Mouse (Mus musculus) stomach, postnatal 0 days (tissue): Measurements from ENCODE around the gene Lyar. TPM values are rescaled to one million over a fixed set of nuclear protein-coding genes. Genes with fewer than 3 reads are reported as not detected.
A peak's percentile ranks its signal among the peaks of the same experiment; 100 is the strongest.

Experiments used
- ATAC-seq: fragments of 200-750 bp; cut with Nextera tagmentation; 2 replicates; pipeline ENCODE4 v1.8.0; 2017; ENCODE audit not compliant: low FRiP score, low TSS enrichment
- DNase-seq: peaks from one replicate; pipeline ENCODE4 v3.0.0-alpha.2; 2016; ENCODE audit warnings: low spot score
- H3K27ac ChIP-seq: fragments of 300-500 bp; sonication (generic); replicated peaks from 2 replicates; pipeline ENCODE4 v1.5.1; 2014; ENCODE audit warnings: mild to moderate bottlenecking, control low read depth
- H3K27me3 ChIP-seq: fragments of 300-500 bp; sonication (generic); 2 replicates; pipeline ENCODE4 v1.6.1; 2014; ENCODE audit warnings: low read length; ENCODE audit not compliant: control insufficient read depth, insufficient read depth
- H3K36me3 ChIP-seq: fragments of 300-500 bp; sonication (generic); 2 replicates; pipeline ENCODE4 v1.6.1; 2014; ENCODE audit warnings: low read length, mixed read lengths; ENCODE audit not compliant: control insufficient read depth, insufficient read depth
- H3K4me1 ChIP-seq: fragments of 300-500 bp; sonication (generic); replicated peaks from 2 replicates; pipeline ENCODE4 v1.6.1; 2014; ENCODE audit warnings: antibody characterized with exemption; ENCODE audit not compliant: control insufficient read depth, insufficient read depth
- H3K4me2 ChIP-seq: fragments of 300-500 bp; sonication (generic); replicated peaks from 2 replicates; pipeline ENCODE4 v1.6.1; 2014; ENCODE audit warnings: low read depth, mild to moderate bottlenecking, control low read depth, moderate library complexity
- H3K4me3 ChIP-seq: fragments of 300-500 bp; sonication (generic); 2 replicates; pipeline ENCODE4 v1.5.1; 2014; ENCODE audit warnings: low read depth, low read length, control low read depth
- H3K9ac ChIP-seq: fragments of 300-500 bp; sonication (generic); 2 replicates; pipeline ENCODE4 v1.6.1; 2014; ENCODE audit warnings: mild to moderate bottlenecking, low read length, control low read depth, mixed read lengths
- H3K9me3 ChIP-seq: fragments of 300-500 bp; sonication (generic); 2 replicates; pipeline ENCODE4 v1.6.1; 2016; ENCODE audit warnings: low read length; ENCODE audit not compliant: control insufficient read depth
- CTCF ChIP-seq: IDR thresholded peaks from 2 replicates; pipeline ENCODE4 v1.5.1; 2016; ENCODE audit warnings: antibody characterized with exemption, low read depth, mild to moderate bottlenecking, moderate library complexity
- EP300 ChIP-seq: optimal IDR thresholded peaks from 2 replicates; pipeline ENCODE3; 2016; ENCODE audit warnings: antibody characterized with exemption
- WGBS: fragments of 180-500 bp; shearing (Covaris S2); extraction: QIAGEN DNeasy Blood & Tissue Kit; methylation state at CpG from one replicate; pipeline ENCODE4 v1.1.7; 2014; 5-methylcytosine and 5-hydroxymethylcytosine counted together
- polyA plus RNA-seq: library from polyadenylated mRNA; unstranded; fragments of >200 nt; fragmentation: Nextera tagmentation; extraction: Ambion mirVana; gene quantifications from 2 replicates; pipeline ENCODE4 v1.2.1, GENCODE M21; 2015

Lyar gene
- polyA plus RNA-seq, 1 experiment from 2014 or later = 50.1 TPM

DNA sequence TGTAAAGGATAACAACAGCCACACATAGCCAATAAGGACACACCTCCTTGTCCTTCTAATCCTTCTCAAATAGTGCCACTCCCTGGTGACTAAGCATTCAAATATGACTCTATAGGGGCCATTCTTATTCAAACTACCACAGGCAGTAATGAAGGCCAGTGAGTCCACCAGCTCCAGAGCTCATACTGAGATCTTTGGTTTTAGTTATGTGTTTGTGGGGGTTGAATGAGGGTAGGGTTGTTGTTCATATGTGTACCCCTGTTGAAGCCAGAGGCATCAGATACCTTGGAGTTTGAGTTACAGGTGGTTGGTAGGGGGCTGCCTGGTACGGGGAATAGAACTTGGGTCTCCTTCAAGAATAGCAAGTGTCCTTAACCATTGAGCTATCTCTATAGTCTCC lies 36.3 kb downstream of the Lyar start:
- TF ChIP-seq EP300 = no peak
- TF ChIP-seq CTCF = no peak
- DNase-seq (no peak), ATAC-seq (no peak)
- 87% methylated on average over 1 of the region's 1 CpGs for WGBS
- H3K36me3 ChIP-seq = no peaks in the 10 kb centered on the region
- no peaks in the 10 kb centered on the region; the same call in 1 of the 2 replicates for H3K4me1 ChIP-seq
- no peaks in the 10 kb centered on the region for H3K27me3 ChIP-seq
- H3K4me3 ChIP-seq = no peak overlapping the region
- no peak overlapping the region for H3K27ac ChIP-seq
- no peaks in the 10 kb centered on the region for H3K9me3 ChIP-seq
- no peak overlapping the region for H3K4me2 ChIP-seq
- H3K9ac ChIP-seq = no peak overlapping the region

GRCm38 (mm10) chr5:38258034-38258772 lies 37.9 kb downstream of the Lyar start:
- no peak overlapping the region for H3K4me2 ChIP-seq
- DNase-seq (no peak), ATAC-seq (no peak)
- H3K27ac ChIP-seq = no peak overlapping the region
- H3K36me3 ChIP-seq = no peaks in the 10 kb centered on the region; the same call in 1 of the 2 replicates
- TF ChIP-seq EP300 = no peak
- TF ChIP-seq CTCF = no peak
- H3K27me3 ChIP-seq = no peaks in the 10 kb centered on the region
- H3K4me3 ChIP-seq = no peak overlapping the region
- no peaks in the 10 kb centered on the region; the same call in 1 of the 2 replicates for H3K4me1 ChIP-seq
- WGBS = 80% methylated on average over 8 of the region's 8 CpGs
- no peaks in the 10 kb centered on the region for H3K9me3 ChIP-seq
- H3K9ac ChIP-seq = no peak overlapping the region

DNA sequence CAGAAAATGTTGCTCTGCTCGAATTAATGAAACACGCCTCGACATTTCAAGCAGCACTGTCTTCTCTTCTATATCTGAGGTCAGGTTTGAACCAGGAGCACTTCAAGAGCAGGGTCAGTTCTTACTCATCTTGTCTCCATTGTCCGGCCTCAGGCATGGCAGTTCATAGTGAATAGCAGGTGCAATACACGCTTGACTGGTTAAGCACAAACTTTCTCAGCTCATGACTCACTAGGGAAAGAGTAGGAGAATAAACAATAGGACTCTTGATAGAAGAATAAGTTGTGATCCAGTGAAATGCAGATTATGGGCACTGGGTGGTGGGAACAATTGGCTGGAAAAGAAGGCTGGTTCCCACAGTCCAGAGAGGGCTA lies 38.5 kb downstream of the Lyar start:
- Histone ChIP-seq H3K27ac (no peak overlapping the region), H3K27me3 (no peaks in the 10 kb centered on the region), H3K9ac (no peak overlapping the region), H3K36me3 (no peaks in the 10 kb centered on the region; the same call in 1 of the 2 replicates), H3K9me3 (no peaks in the 10 kb centered on the region), H3K4me3 (no peak overlapping the region), H3K4me2 (no peak overlapping the region), H3K4me1 (no peaks in the 10 kb centered on the region; the same call in 1 of the 2 replicates)
- 90% methylated on average over 5 of the region's 5 CpGs for WGBS
- DNase-seq (no peak), ATAC-seq (no peak)
- TF ChIP-seq EP300 = no peak
- TF ChIP-seq CTCF = no peak

DNA sequence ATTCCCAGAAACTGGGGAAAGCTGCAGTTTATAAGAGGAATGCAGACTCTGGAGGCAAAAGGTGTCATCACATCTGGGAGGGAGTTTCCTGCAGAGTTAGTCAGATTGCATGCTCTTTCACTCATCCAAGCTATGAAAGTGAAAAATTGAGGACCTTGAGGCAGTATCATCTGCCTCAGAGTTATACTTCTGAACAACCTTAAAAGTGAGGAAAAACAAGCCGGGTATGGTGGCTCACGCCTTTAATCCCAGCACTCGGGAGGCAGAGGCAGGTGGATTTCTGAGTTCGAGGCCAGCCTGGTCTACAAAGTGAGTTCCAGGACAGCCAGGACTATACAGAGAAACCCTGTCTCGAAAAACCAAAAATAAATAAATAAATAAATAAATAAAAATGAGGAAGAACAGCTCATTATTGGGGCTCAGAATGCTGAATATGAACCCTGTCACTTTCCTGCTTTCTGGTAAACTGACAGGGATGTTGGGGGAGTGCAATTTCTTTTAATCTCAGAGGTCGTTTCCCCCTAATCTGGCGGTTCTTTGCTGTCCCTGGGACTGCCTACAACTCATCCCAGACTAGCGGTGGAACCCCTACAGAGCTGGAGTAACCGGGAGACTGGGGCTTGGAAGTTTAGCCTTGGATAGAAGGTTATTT lies 39.3 kb downstream of the Lyar start:
- H3K27me3 ChIP-seq = no peaks in the 10 kb centered on the region
- peak overlapping the region; percentile 89 for H3K27ac ChIP-seq
- peak overlapping the region; percentile 85 for H3K4me2 ChIP-seq
- peaks cover 3% of the 10 kb centered on the region; the same call in 1 of the 2 replicates for H3K36me3 ChIP-seq
- WGBS = 39% methylated on average over 9 of the region's 9 CpGs
- H3K4me3 ChIP-seq = peak overlapping the region; percentile 71
- H3K9me3 ChIP-seq = no peaks in the 10 kb centered on the region
- H3K4me1 ChIP-seq = no peaks in the 10 kb centered on the region; the same call in 1 of the 2 replicates
- peak overlapping the region; percentile 78 for H3K9ac ChIP-seq
- TF ChIP-seq EP300 (no peak), CTCF (no peak)
- ATAC-seq (no peak), DNase-seq (no peak)

DNA sequence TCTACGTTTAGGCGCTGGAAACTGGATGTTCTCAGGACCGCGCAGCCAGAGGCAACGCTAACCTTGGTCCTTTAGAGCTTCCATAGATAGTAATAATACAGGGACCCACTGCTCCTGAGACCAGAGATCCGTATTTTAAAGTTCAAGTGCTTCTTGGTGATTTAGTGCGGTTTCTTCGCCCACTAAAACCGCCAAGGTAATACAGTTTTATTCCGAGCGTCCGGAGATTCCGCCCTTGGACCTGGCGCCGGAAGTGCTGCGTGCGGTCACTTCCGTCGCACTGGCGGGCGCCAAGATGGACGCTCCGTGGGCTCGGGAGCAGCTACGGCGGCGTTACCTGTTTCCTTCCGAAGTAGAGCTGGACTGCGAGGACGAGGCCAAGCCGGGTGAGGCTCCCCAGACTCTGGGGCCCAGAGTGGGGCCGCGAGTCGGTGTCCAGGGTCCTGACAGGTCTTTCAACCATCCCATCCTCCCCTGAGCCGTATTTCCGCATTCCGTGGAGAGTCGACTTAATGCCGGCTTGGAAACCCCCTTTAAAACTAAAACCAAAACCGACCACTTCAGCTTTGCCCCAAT lies 39.9 kb downstream of the Lyar start, which contains the start of gene Tmem128:
Tmem128 (plus strand) TSS at position 79 of the 576 bp plus-strand sequence.
- under 1% methylated on average over 40 of the region's 40 CpGs for WGBS
- DNase-seq (peak; percentile 71), ATAC-seq (peak; percentile 82)
- no peak for TF ChIP-seq EP300
- TF ChIP-seq CTCF = no peak
- Histone ChIP-seq H3K4me2 (peak within 1 kb of the TSS; percentile 85), H3K27me3 (no peaks in the 10 kb centered on the region), H3K9me3 (no peaks in the 10 kb centered on the region), H3K36me3 (peaks cover 3% of the 10 kb centered on the region; the same call in 1 of the 2 replicates), H3K9ac (peak within 1 kb of the TSS; percentile 78), H3K4me3 (peak within 1 kb of the TSS; percentile 71), H3K27ac (peak within 1 kb of the TSS; percentile 89), H3K4me1 (no peaks in the 10 kb centered on the region; the same call in 1 of the 2 replicates)

GRCm38 (mm10) chr5:38270942-38271341 lies 50.7 kb downstream of the Lyar start:
- H3K27ac ChIP-seq = no peak overlapping the region
- 88% methylated on average over 3 of the region's 3 CpGs for WGBS
- DNase-seq (no peak), ATAC-seq (no peak)
- H3K27me3 ChIP-seq = 0 out of 2 replicates have a peak, but pooled peaks cover 2% of the 10 kb centered on the region
- H3K36me3 ChIP-seq = peaks cover 8% of the 10 kb centered on the region
- TF ChIP-seq EP300 (no peak), CTCF (no peak)
- H3K4me3 ChIP-seq = no peak overlapping the region
- no peaks in the 10 kb centered on the region for H3K9me3 ChIP-seq
- H3K4me1 ChIP-seq = no peaks in the 10 kb centered on the region
- no peak overlapping the region for H3K9ac ChIP-seq
- no peak overlapping the region for H3K4me2 ChIP-seq
